Mouse (Mus musculus): ENCODE measurements at regions not wholly inside any gene's neighbourhood (a gene's known extent, or its start where the extent isn't known, plus 50 kb on each side); places are given as distances from the start of the nearest gene placed in this dataset.
"Not testable (repeated sequence)": the region's sequence is repeated elsewhere in the genome, so short reads cannot be mapped to it uniquely, and the experiment has no call there.

- DNase-seq (ENCODE audit: low spot score, missing footprints) (no peak), ATAC-seq (ENCODE audit: low FRiP score) (no peak)
- H3K4me3 ChIP-seq (ENCODE audit: low read depth, low read length): no peak overlapping the region
- no peak overlapping the region for H3K9ac ChIP-seq (ENCODE audit: low read length)
- H3K36me3 ChIP-seq (ENCODE audit: control insufficient read depth, insufficient read depth, low read length): no peaks in the 10 kb centered on the region
- H3K27me3 ChIP-seq (ENCODE audit: control insufficient read depth, insufficient read depth, low read length): no peaks in the 10 kb centered on the region
- H3K9me3 ChIP-seq (ENCODE audit: control insufficient read depth, low read length): no peaks in the 10 kb centered on the region
- H3K27ac ChIP-seq (ENCODE audit: low read depth, low read length): no peak overlapping the region
- H3K4me1 ChIP-seq (ENCODE audit: control insufficient read depth, insufficient read depth, low read length): no peaks in the 10 kb centered on the region
- H3K4me2 ChIP-seq: no peak overlapping the region
- 77% methylated on average over 3 of the region's 3 CpGs for WGBS
These were observed 168.8 kb downstream of the Bcl2l11 start for GRCm38 (mm10) chr2:128294610-128295009.

GRCm38 (mm10) chr2:128295018-128295424, 169.2 kb downstream of the Bcl2l11 start:
- H3K27me3 ChIP-seq (ENCODE audit: control insufficient read depth, insufficient read depth, low read length): no peaks in the 10 kb centered on the region
- no peak overlapping the region for H3K4me2 ChIP-seq
- H3K4me3 ChIP-seq (ENCODE audit: low read depth, low read length): no peak overlapping the region
- no peaks in the 10 kb centered on the region for H3K36me3 ChIP-seq (ENCODE audit: control insufficient read depth, insufficient read depth, low read length)
- no peak overlapping the region for H3K27ac ChIP-seq (ENCODE audit: low read depth, low read length)
- WGBS: 72% methylated on average over 11 of the region's 11 CpGs
- no peak for DNase-seq (ENCODE audit: low spot score, missing footprints)
- no peaks in the 10 kb centered on the region for H3K4me1 ChIP-seq (ENCODE audit: control insufficient read depth, insufficient read depth, low read length)
- H3K9ac ChIP-seq (ENCODE audit: low read length): no peak overlapping the region
- ATAC-seq (ENCODE audit: low FRiP score): no peak
- H3K9me3 ChIP-seq (ENCODE audit: control insufficient read depth, low read length): no peaks in the 10 kb centered on the region

- DNase-seq (ENCODE audit: low spot score, missing footprints) (no peak), ATAC-seq (ENCODE audit: low FRiP score) (no peak)
- no peaks in the 10 kb centered on the region for H3K9me3 ChIP-seq (ENCODE audit: control insufficient read depth, low read length)
- WGBS: 81% methylated on average over 3 of the region's 3 CpGs
- H3K27ac ChIP-seq (ENCODE audit: low read depth, low read length): no peak overlapping the region
- H3K27me3 ChIP-seq (ENCODE audit: control insufficient read depth, insufficient read depth, low read length): no peaks in the 10 kb centered on the region
- H3K9ac ChIP-seq (ENCODE audit: low read length): no peak overlapping the region
- H3K4me3 ChIP-seq (ENCODE audit: low read depth, low read length): no peak overlapping the region
- no peak overlapping the region for H3K4me2 ChIP-seq
- H3K36me3 ChIP-seq (ENCODE audit: control insufficient read depth, insufficient read depth, low read length): no peaks in the 10 kb centered on the region
- no peaks in the 10 kb centered on the region for H3K4me1 ChIP-seq (ENCODE audit: control insufficient read depth, insufficient read depth, low read length)
These were observed 169.9 kb downstream of the Bcl2l11 start for GRCm38 (mm10) chr2:128295726-128296234.

GRCm38 (mm10) chr2:128296423-128296822, 170.6 kb downstream of the Bcl2l11 start:
- H3K9ac ChIP-seq (ENCODE audit: low read length); H3K4me3 ChIP-seq (ENCODE audit: low read depth, low read length); DNase-seq (ENCODE audit: low spot score, missing footprints); H3K27me3 ChIP-seq (ENCODE audit: control insufficient read depth, insufficient read depth, low read length); H3K9me3 ChIP-seq (ENCODE audit: control insufficient read depth, low read length); H3K27ac ChIP-seq (ENCODE audit: low read depth, low read length); H3K4me2 ChIP-seq; ATAC-seq (ENCODE audit: low FRiP score); H3K36me3 ChIP-seq (ENCODE audit: control insufficient read depth, insufficient read depth, low read length); H3K4me1 ChIP-seq (ENCODE audit: control insufficient read depth, insufficient read depth, low read length): not testable (repeated sequence)
- 83% methylated on average over 5 of the region's 5 CpGs for WGBS

DNA sequence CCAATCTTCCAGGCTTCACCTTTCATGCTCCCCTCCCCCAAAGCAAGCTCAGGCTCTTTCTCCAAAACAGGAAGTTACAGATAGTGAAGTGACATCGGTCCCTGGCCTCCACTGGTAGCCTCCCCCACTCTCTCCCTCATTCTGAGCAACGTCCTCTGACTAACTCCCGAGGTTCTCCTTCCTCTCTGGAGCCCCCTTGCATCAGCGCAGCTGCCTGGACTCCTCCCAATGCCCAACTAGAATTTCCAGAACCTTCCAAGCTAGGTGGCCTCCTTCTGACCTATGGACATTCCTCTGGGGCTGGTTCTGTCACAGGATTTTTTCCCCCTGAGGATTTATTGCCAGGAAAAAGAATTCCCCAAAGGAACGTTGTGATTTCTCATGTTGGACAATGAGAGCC, 171.1 kb downstream of the Bcl2l11 start:
- Histone ChIP-seq H3K9ac (ENCODE audit: low read length) (no peak overlapping the region), H3K36me3 (ENCODE audit: control insufficient read depth, insufficient read depth, low read length) (no peaks in the 10 kb centered on the region), H3K27ac (ENCODE audit: low read depth, low read length) (no peak overlapping the region), H3K4me3 (ENCODE audit: low read depth, low read length) (no peak overlapping the region), H3K4me2 (no peak overlapping the region), H3K9me3 (ENCODE audit: control insufficient read depth, low read length) (no peaks in the 10 kb centered on the region), H3K27me3 (ENCODE audit: control insufficient read depth, insufficient read depth, low read length) (no peaks in the 10 kb centered on the region), H3K4me1 (ENCODE audit: control insufficient read depth, insufficient read depth, low read length) (no peaks in the 10 kb centered on the region)
- 63% methylated on average over 5 of the region's 5 CpGs for WGBS
- no peak for ATAC-seq (ENCODE audit: low FRiP score)
- DNase-seq (ENCODE audit: low spot score, missing footprints): no peak

DNA sequence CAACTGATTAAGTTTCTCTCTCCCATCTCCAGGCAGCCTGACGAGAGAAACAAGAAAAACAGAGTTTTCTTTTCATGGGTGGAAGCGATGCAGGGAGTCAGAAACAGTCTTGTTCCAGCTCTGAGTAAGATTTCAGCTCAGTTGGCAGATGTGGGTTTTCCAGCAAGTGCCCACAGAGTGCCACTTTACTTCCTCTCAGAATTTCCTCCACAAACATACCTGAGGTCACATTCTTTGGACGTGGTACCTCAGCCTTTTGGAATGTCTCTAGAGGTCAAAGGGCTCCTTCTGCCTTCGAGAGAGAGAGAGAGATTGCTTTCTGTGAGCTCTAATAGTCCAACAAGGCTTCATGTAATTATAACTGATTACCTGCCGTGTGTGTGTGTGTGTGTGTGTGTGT, 172.0 kb downstream of the Bcl2l11 start:
- no peak overlapping the region for H3K27ac ChIP-seq (ENCODE audit: low read depth, low read length)
- ATAC-seq (ENCODE audit: low FRiP score): no peak
- 66% methylated on average over 5 of the region's 5 CpGs for WGBS

DNA sequence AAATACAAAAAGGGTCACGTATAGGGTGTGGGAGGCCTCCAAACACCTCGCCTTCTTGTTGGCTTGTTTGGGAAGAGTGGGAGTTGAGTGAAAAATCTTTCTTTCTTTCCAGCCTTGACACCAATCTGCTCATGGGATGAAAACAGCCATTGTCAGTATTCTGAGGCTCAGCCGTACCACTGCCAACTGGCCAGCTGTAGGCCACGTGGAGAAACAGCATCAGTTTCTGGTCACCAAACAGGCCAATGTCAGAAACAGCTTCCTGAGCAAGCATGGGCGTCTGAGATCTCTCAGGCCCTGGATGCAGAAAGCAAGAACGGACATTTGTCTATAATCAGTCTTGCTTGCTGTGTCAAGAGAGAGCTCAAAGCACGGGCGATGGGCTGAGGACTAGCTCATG, 173.2 kb downstream of the Bcl2l11 start:
- H3K9me3 ChIP-seq (ENCODE audit: control insufficient read depth, low read length): no peaks in the 10 kb centered on the region
- H3K27me3 ChIP-seq (ENCODE audit: control insufficient read depth, insufficient read depth, low read length): no peaks in the 10 kb centered on the region
- no peak overlapping the region for H3K4me2 ChIP-seq
- peaks cover under 1% of the 10 kb centered on the region for H3K4me1 ChIP-seq (ENCODE audit: control insufficient read depth, insufficient read depth, low read length)
- no peak overlapping the region for H3K4me3 ChIP-seq (ENCODE audit: low read depth, low read length)
- ATAC-seq (ENCODE audit: low FRiP score): no peak
- H3K9ac ChIP-seq (ENCODE audit: low read length): no peak overlapping the region
- no peak for DNase-seq (ENCODE audit: low spot score, missing footprints)
- WGBS: 88% methylated on average over 8 of the region's 8 CpGs
- no peaks in the 10 kb centered on the region for H3K36me3 ChIP-seq (ENCODE audit: control insufficient read depth, insufficient read depth, low read length)
- H3K27ac ChIP-seq (ENCODE audit: low read depth, low read length): no peak overlapping the region

More for the DNA sequence above, 172.0 kb downstream of the Bcl2l11 start:
- Histone ChIP-seq H3K9me3 (ENCODE audit: control insufficient read depth, low read length) (no peaks in the 10 kb centered on the region), H3K4me1 (ENCODE audit: control insufficient read depth, insufficient read depth, low read length) (no peaks in the 10 kb centered on the region), H3K4me3 (ENCODE audit: low read depth, low read length) (no peak overlapping the region), H3K9ac (ENCODE audit: low read length) (no peak overlapping the region), H3K27me3 (ENCODE audit: control insufficient read depth, insufficient read depth, low read length) (no peaks in the 10 kb centered on the region), H3K36me3 (ENCODE audit: control insufficient read depth, insufficient read depth, low read length) (no peaks in the 10 kb centered on the region), H3K4me2 (no peak overlapping the region)
- DNase-seq (ENCODE audit: low spot score, missing footprints): no peak

- ATAC-seq (ENCODE audit: low FRiP score): no peak
- Histone ChIP-seq H3K27ac (ENCODE audit: low read depth, low read length) (no peak overlapping the region), H3K9ac (ENCODE audit: low read length) (no peak overlapping the region), H3K36me3 (ENCODE audit: control insufficient read depth, insufficient read depth, low read length) (no peaks in the 10 kb centered on the region), H3K9me3 (ENCODE audit: control insufficient read depth, low read length) (no peaks in the 10 kb centered on the region), H3K4me2 (no peak overlapping the region), H3K4me3 (ENCODE audit: low read depth, low read length) (no peak overlapping the region), H3K4me1 (ENCODE audit: control insufficient read depth, insufficient read depth, low read length) (peaks cover 4% of the 10 kb centered on the region), H3K27me3 (ENCODE audit: control insufficient read depth, insufficient read depth, low read length) (no peaks in the 10 kb centered on the region)
- WGBS: 45% methylated on average over 8 of the region's 8 CpGs
- no peak for DNase-seq (ENCODE audit: low spot score, missing footprints)
These were observed 175.9 kb downstream of the Bcl2l11 start for GRCm38 (mm10) chr2:128301709-128302108.

DNA sequence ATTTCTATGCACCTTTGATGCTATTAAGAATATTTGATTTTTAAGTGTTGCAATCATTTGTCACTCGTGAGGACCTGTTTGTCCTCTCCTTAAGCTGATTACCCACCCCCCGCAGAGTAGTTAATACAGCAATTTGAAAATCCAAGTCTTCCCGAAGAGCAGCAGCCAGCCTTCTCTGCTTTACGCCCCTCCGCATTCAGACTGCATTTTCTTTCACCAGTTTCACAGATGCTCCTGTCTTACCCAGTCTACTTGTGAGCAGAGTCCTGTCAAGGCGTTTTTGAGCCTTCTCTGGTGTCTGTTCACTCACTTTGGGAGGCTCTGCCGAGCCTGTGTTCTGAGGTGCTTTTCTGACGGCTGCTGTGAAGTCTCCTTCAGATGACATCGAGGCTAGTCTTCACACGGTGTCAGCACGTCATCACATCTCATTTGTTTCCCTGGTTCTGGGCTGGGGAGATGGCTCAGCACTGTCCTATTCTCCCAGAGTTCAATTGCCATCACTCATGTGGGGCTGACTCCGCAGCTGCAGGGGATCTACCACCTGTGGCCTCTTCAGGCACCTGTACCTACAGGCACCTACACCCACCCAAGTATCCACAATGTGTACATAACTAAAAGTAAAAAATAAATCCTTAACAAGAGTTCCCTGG, 178.3 kb downstream of the Bcl2l11 start:
- Histone ChIP-seq H3K4me1 (ENCODE audit: control insufficient read depth, insufficient read depth, low read length) (peaks cover 4% of the 10 kb centered on the region), H3K9ac (ENCODE audit: low read length) (no peak overlapping the region), H3K4me3 (ENCODE audit: low read depth, low read length) (no peak overlapping the region), H3K9me3 (ENCODE audit: control insufficient read depth, low read length) (no peaks in the 10 kb centered on the region), H3K27me3 (ENCODE audit: control insufficient read depth, insufficient read depth, low read length) (no peaks in the 10 kb centered on the region), H3K36me3 (ENCODE audit: control insufficient read depth, insufficient read depth, low read length) (no peaks in the 10 kb centered on the region), H3K4me2 (peak overlapping the region; percentile 28), H3K27ac (ENCODE audit: low read depth, low read length) (no peak overlapping the region)
- WGBS: 3% methylated on average over 12 of the region's 12 CpGs
- no peak for ATAC-seq (ENCODE audit: low FRiP score)
- peak; percentile 87 for DNase-seq (ENCODE audit: low spot score, missing footprints)
